Mouse (Mus musculus) liver, postnatal 0 days (tissue): ENCODE measurements at regions not wholly inside any gene's neighbourhood (a gene's known extent, or its start where the extent isn't known, plus 50 kb on each side); places are given as distances from the start of the nearest gene placed in this dataset.

Experiments
- ATAC-seq: fragments of 200-750 bp; cut with Nextera tagmentation; 2 replicates; pipeline ENCODE4 v1.8.0; 2017; ENCODE audit warnings: mild to moderate bottlenecking, moderate library complexity
- DNase-seq: peaks from one replicate; pipeline ENCODE4 v3.0.0-alpha.2; 2016
- H3K27ac ChIP-seq: fragments of 300-500 bp; sonication (generic); 2 replicates; pipeline ENCODE4 v1.5.1; 2014; ENCODE audit warnings: antibody characterized with exemption, moderate library complexity, mild to moderate bottlenecking, low read depth
- H3K27me3 ChIP-seq: fragments of 300-500 bp; sonication (generic); 2 replicates; pipeline ENCODE4 v1.6.1; 2014; ENCODE audit warnings: low read length, control low read depth, mixed read lengths; ENCODE audit not compliant: insufficient read depth
- H3K36me3 ChIP-seq: fragments of 300-500 bp; sonication (generic); replicated peaks from 2 replicates; pipeline ENCODE4 v1.6.1; 2014; ENCODE audit warnings: mild to moderate bottlenecking, control low read depth, low read length, moderate library complexity, mixed read lengths; ENCODE audit not compliant: insufficient read depth
- H3K4me1 ChIP-seq: fragments of 300-500 bp; sonication (generic); 2 replicates; pipeline ENCODE4 v1.6.1; 2014; ENCODE audit warnings: antibody characterized with exemption, mild to moderate bottlenecking, control low read depth; ENCODE audit not compliant: insufficient read depth
- H3K4me2 ChIP-seq: fragments of 300-500 bp; sonication (generic); 2 replicates; pipeline ENCODE4 v1.6.1; 2014; ENCODE audit warnings: low read depth, mild to moderate bottlenecking, low read length, moderate library complexity, mixed read lengths
- H3K4me3 ChIP-seq: fragments of 300-500 bp; sonication (generic); 2 replicates; pipeline ENCODE4 v1.5.1; 2014; ENCODE audit warnings: low read depth, low read length
- H3K9ac ChIP-seq: fragments of 300-500 bp; sonication (generic); replicated peaks from 2 replicates; pipeline ENCODE4 v1.6.1; 2014; ENCODE audit warnings: mild to moderate bottlenecking, moderate library complexity
- H3K9me3 ChIP-seq: fragments of 300-500 bp; sonication (generic); 2 replicates; pipeline ENCODE4 v1.6.1; 2016; ENCODE audit warnings: mild to moderate bottlenecking, control low read depth, low read length, mixed read lengths
- CTCF ChIP-seq: sonication (generic); IDR thresholded peaks from 2 replicates; pipeline ENCODE4 v1.5.1; 2016; ENCODE audit warnings: antibody characterized with exemption, low read depth
- EP300 ChIP-seq: IDR thresholded peaks from 2 replicates; pipeline ENCODE4 v1.6.1; 2016; ENCODE audit warnings: antibody characterized with exemption, low read depth, mild to moderate bottlenecking
- WGBS: fragments of 180-500 bp; shearing (Covaris S2); extraction: QIAGEN DNeasy Blood & Tissue Kit; methylation state at CpG from one replicate; pipeline ENCODE4 v1.1.7; 2014; ENCODE audit not compliant: insufficient replicate concordance; 5-methylcytosine and 5-hydroxymethylcytosine counted together

DNA sequence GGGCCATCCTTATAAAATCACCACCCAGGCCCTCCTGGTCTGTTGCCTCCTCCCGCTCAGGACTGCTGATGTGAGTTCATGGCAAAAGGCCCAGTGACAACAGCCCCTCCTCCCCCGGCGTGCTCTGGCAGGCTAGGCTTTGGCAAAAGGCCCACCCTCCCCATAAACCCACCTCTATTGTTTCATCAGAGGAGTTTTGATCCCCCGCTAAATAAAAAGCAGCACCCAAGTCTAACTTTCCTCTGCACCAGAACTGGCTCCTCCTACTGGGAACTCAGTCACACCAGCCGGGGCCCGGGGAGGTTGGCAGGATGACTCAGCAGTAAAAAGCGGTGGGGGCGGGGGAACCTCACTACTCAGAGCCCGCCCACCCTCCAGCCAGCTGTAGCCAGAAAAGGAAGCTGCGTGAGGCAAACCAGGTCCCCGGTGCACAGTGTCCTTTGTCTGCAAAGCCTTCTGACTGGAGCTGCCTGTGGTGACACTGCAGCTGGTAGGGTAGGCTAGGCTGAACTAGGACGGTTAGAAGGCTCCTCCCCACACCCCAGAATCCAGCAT lies 122.1 kb downstream of the Cpeb2 start:
- WGBS = 3% methylated on average over 12 of the region's 12 CpGs
- Histone ChIP-seq H3K36me3 (no peaks in the 10 kb centered on the region), H3K27ac (peak overlapping the region; percentile 95), H3K4me1 (peaks cover 21% of the 10 kb centered on the region), H3K9me3 (no peaks in the 10 kb centered on the region), H3K4me3 (peak overlapping the region; percentile 50), H3K9ac (peak overlapping the region; percentile 48), H3K4me2 (peak overlapping the region; percentile 89), H3K27me3 (no peaks in the 10 kb centered on the region)
- DNase-seq (peak; percentile 91), ATAC-seq (peak; percentile 88)
- peak; percentile 31 for TF ChIP-seq CTCF
- 0 out of 2 replicates have a peak, but pooled peaks have one; percentile 37 for TF ChIP-seq EP300

DNA sequence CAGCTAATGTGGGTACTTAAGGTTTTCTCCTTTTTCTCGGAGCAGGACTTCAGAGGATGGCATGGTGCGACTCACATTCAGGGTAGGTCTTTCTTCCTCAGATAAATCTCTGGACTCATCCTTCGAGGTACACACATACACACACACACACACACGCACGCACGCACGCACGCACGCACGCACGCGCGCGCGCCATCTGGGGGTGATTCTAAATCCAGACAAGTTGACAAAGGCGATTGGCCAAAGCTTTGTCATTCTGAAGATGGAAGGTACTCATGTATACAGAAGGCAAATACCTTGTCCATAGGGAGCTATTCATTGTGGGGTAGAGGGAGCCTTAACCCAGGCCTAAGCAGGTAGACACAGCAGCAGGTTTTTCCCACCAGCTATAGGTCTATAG lies 122.9 kb downstream of the Cpeb2 start:
- DNase-seq (peak; percentile 16), ATAC-seq (no peak)
- Histone ChIP-seq H3K4me3 (no peak overlapping the region), H3K27me3 (no peaks in the 10 kb centered on the region), H3K9me3 (no peaks in the 10 kb centered on the region), H3K4me2 (peak overlapping the region; percentile 89; the same call in 1 of the 2 replicates), H3K4me1 (peaks cover 21% of the 10 kb centered on the region), H3K9ac (no peak overlapping the region), H3K27ac (peak overlapping the region; percentile 95), H3K36me3 (no peaks in the 10 kb centered on the region)
- 83% methylated on average over 16 of the region's 16 CpGs for WGBS
- no peak for TF ChIP-seq CTCF
- no peak for TF ChIP-seq EP300

DNA sequence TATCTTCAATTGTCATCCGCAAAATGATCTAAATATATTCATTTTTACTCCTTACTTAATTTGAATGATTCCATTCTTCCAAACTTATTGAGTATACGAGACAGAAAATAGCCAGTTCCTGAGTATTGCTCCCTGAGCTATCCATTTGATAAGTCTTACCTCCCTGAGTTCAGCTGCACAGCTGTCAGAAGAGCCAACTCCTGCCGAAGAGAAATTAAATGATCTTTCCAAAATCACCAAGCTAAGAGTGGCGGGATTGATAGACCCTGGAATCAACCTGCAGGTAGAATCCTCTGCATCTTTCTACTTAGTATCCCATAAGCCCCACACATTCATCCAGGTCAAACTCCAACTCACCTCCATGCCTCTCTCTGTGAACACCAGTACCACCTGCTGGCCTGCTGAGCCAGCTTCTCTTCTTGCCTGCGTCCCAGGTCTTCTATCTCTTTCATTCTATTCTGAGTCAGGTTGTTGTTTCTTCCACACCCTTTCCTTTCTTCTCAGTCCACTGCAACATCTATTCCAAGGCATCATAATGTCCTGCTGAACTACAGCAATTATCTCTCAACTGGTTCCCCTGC lies 124.2 kb downstream of the Cpeb2 start:
- Histone ChIP-seq H3K9me3 (no peaks in the 10 kb centered on the region), H3K36me3 (no peaks in the 10 kb centered on the region), H3K27me3 (no peaks in the 10 kb centered on the region), H3K4me3 (no peak overlapping the region), H3K27ac (no peak overlapping the region), H3K4me2 (no peak overlapping the region), H3K9ac (no peak overlapping the region), H3K4me1 (peaks cover 21% of the 10 kb centered on the region)
- DNase-seq (peak; percentile 28), ATAC-seq (no peak)
- TF ChIP-seq EP300 = no peak
- peak; percentile 65 for TF ChIP-seq CTCF
- WGBS = 74% methylated on average over 5 of the region's 5 CpGs

DNA sequence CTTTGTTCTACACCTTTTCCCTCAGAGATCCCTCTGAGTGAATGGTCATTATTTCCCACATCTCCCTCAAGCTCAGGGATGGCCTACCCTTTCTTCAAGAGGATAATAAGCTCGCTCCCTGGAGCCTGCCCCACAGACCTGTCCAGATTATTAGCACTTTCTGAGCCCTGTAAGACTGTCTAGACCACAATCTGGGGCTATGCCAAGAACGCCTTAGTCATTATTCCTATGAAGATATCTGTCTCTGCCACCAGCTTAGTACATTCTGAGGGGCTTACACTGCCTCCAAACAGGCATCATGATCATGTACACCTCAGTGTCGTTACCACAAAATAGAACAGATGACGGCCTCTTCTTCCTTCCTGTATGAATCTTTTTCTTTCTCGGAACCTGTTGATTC lies 124.9 kb downstream of the Cpeb2 start:
- WGBS = 65% methylated on average over 5 of the region's 5 CpGs
- no peak overlapping the region for H3K27ac ChIP-seq
- no peaks in the 10 kb centered on the region for H3K36me3 ChIP-seq
- no peak overlapping the region for H3K9ac ChIP-seq
- no peak overlapping the region for H3K4me2 ChIP-seq
- no peaks in the 10 kb centered on the region for H3K27me3 ChIP-seq
- no peaks in the 10 kb centered on the region for H3K9me3 ChIP-seq
- H3K4me1 ChIP-seq = peaks cover 21% of the 10 kb centered on the region
- no peak overlapping the region for H3K4me3 ChIP-seq
- TF ChIP-seq EP300 (no peak), CTCF (no peak)
- ATAC-seq (no peak), DNase-seq (no peak)

DNA sequence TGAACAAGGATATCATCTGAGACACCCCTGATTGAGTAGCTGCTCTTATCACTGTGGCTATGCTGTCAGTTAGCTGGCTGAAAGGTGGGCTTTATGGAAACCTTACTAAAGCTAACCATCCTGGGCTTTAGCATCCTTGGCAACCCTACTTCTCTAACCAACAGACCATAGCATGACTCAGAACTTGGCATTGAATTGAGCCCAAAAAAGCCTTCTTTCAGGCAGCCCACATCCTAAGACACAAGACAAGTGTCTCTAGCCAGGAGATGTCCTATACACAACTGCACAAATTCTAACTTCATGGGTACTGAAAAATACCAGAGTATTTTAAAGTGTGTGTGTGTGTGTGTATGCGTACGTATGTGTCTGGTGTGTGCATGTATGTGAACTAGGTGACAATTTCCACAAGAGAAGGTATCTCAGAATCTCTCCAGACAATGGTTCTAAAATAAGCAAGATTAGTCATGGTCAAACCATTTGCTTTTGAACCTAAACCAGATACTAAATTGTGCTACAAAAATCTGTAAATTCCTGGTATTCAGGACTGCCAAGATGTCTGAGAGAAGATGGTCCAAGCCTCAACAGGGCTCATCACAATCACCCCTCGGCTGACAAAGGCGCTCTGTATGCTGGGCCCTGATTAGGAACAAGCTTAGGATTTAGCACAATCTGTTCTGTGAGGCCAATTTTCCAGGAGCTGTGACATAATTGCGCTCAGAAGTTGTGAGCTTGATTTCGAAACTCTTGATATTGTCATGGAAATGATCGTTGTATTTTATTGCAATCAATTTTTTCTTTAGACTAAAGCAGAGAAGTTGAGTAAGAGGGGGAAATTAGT lies 126.2 kb downstream of the Cpeb2 start:
- DNase-seq = no peak

DNA sequence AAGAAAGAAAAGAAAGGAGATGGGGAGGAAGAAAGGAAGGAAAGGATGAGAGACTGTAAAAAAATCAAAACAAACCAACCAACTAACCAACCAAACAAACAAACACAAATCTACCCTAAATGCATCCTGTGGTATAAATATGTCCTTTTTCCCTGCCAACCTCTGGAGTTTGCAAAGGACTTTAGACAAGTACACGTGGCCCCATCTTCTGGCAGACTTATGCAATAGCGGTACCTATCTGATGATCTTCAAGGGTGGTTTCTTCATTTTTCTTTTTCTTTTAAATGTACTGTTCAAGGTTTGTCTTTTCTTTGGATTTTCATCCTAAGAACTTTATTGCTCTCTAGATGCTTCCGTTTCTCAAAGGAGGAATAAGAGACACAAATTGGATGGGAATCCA lies 127.3 kb downstream of the Cpeb2 start:
- no peak overlapping the region for H3K4me2 ChIP-seq
- H3K36me3 ChIP-seq = no peaks in the 10 kb centered on the region
- no peak overlapping the region for H3K27ac ChIP-seq
- H3K27me3 ChIP-seq = no peaks in the 10 kb centered on the region
- H3K9ac ChIP-seq = no peak overlapping the region
- H3K4me3 ChIP-seq = no peak overlapping the region
- ATAC-seq = no peak
- H3K9me3 ChIP-seq = no peaks in the 10 kb centered on the region
- TF ChIP-seq EP300 (no peak), CTCF (peak; percentile 73)
- peak; percentile 30 for DNase-seq
- H3K4me1 ChIP-seq = peaks cover 9% of the 10 kb centered on the region
- 39% methylated on average over 3 of the region's 3 CpGs for WGBS

More for the DNA sequence above, 126.2 kb downstream of the Cpeb2 start:
- no peak overlapping the region for H3K9ac ChIP-seq
- H3K4me3 ChIP-seq = no peak overlapping the region
- H3K9me3 ChIP-seq = no peaks in the 10 kb centered on the region
- no peak overlapping the region for H3K27ac ChIP-seq
- no peak for ATAC-seq
- H3K27me3 ChIP-seq = no peaks in the 10 kb centered on the region
- H3K4me1 ChIP-seq = peaks cover 19% of the 10 kb centered on the region
- TF ChIP-seq EP300 (no peak), CTCF (no peak)
- no peak overlapping the region for H3K4me2 ChIP-seq
- WGBS = 78% methylated on average over 7 of the region's 7 CpGs
- no peaks in the 10 kb centered on the region for H3K36me3 ChIP-seq
